Mouse (Mus musculus) thymus, adult 2 months (tissue): ENCODE measurements around the gene Islr.

Experiments
- CTCF ChIP-seq: fragments of 200-500 bp; IDR thresholded peaks from 2 replicates; pipeline ENCODE4 v1.5.1; 2012; ENCODE audit warnings: mild to moderate bottlenecking, control low read depth, low read length, moderate library complexity, borderline replicate concordance; ENCODE audit not compliant: control insufficient read depth, poor library complexity, insufficient read depth; ENCODE audit errors: extremely low read depth
- POLR2A ChIP-seq: fragments of 200-500 bp; IDR thresholded peaks from 2 replicates; pipeline ENCODE4 v1.6.1; 2012; ENCODE audit warnings: mild to moderate bottlenecking, low read length, control low read depth, moderate library complexity; ENCODE audit not compliant: control insufficient read depth, poor library complexity, insufficient read depth; ENCODE audit errors: extremely low read depth

DNA sequence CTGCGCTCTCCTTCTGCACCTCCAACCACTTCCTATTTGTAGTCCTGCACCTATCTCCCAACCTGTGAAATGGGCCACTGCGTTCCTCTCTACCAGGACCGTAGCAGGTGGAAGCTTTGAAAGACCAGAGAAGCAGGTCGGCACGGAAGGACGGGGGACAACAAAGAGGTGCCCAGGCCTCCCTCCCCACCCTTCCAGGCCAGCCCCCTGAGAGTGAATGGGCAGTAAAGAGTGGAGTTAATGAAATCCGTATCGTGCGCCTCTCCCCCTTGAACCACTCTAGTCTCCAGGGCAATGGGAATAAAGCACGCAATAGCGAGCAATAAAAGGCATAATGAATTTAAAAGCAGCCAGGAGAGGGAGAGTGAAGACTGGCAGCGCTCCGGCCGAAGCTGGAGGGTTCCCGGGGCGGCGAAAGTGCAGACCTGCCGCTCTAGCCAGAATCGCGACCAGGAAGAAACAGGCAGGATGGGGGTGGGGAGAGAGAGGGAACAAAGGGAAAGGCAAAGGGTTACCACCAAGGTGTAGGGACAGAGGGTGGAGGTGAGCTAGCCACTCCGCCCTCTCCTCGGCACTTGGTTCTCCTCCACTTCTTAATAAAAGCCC is 90.7 kb downstream of the Islr start:
- TF ChIP-seq POLR2A, result no peak
- no peak for TF ChIP-seq CTCF
